Mouse (Mus musculus) liver, embryonic 14.5 days (tissue): ENCODE results near the gene Napepld.

Experiments
- CTCF ChIP-seq: IDR thresholded peaks from 2 replicates; pipeline ENCODE4 v1.5.1; 2016; ENCODE audit warnings: antibody characterized with exemption, low read depth, control low read depth
- EP300 ChIP-seq: IDR thresholded peaks from 2 replicates; pipeline ENCODE4 v1.6.1; 2016; ENCODE audit warnings: antibody characterized with exemption, low read depth

DNA sequence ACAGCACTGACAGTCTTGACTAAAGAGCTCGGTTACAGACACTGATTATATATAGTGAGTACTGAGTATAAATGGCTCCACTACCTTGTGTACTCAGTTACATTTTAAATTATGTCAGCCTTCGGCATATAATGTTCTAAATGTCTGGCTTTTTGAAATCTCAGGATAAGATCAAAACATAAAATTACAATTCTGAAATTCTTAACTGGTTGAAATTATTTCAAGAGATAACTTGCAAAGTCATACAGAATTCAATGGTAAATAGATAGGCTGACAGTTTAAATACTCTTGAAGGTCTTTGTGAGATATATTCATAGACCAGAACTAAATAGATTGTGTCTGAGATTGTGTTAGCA lies 791 bp upstream of the Napepld start:
- TF ChIP-seq CTCF: no peak
- no peak for TF ChIP-seq EP300
